Mouse (Mus musculus): Measurements from ENCODE around the gene Fcgr3. TPM values are rescaled to one million over a fixed set of nuclear protein-coding genes. Genes with fewer than 3 reads are reported as not detected.

The Fcgr3 gene
- total RNA-seq, 2 experiments from 2014 or later: 3.7 to 4.6 TPM

GRCm38 (mm10) chr1:171049263-171049662, 15.5 kb downstream of the Fcgr3 start:
- DNase-seq: no peak

GRCm38 (mm10) chr1:171046501-171046900, 18.2 kb downstream of the Fcgr3 start:
- DNase-seq: no peak

- no peak for DNase-seq
Measured at GRCm38 (mm10) chr1:171045079-171045465, 19.7 kb downstream of the Fcgr3 start.

- DNase-seq: peak; percentile 83
Measured at GRCm38 (mm10) chr1:171044365-171045078, 20.2 kb downstream of the Fcgr3 start.

GRCm38 (mm10) chr1:171043594-171044153, 21.1 kb downstream of the Fcgr3 start:
- DNase-seq: no peak

GRCm38 (mm10) chr1:171039880-171040279, 24.9 kb downstream of the Fcgr3 start:
- DNase-seq: no peak

GRCm38 (mm10) chr1:171039135-171039534, 25.6 kb downstream of the Fcgr3 start:
- no peak for DNase-seq

GRCm38 (mm10) chr1:171037861-171038721, 26.6 kb downstream of the Fcgr3 start:
- peak; percentile 68 for DNase-seq

GRCm38 (mm10) chr1:171036550-171037324, 28.0 kb downstream of the Fcgr3 start:
- DNase-seq: peak; percentile 30

GRCm38 (mm10) chr1:171035611-171036010, 29.1 kb downstream of the Fcgr3 start:
- DNase-seq: no peak

GRCm38 (mm10) chr1:171034201-171034600, 30.5 kb downstream of the Fcgr3 start:
- no peak for DNase-seq

GRCm38 (mm10) chr1:171033756-171034155, 31.0 kb downstream of the Fcgr3 start:
- peak; percentile 70 for DNase-seq

- DNase-seq: no peak
Measured at GRCm38 (mm10) chr1:171033196-171033595, 31.5 kb downstream of the Fcgr3 start.

GRCm38 (mm10) chr1:171032691-171033090, 32.0 kb downstream of the Fcgr3 start:
- no peak for DNase-seq

GRCm38 (mm10) chr1:171031752-171032151, 33.0 kb downstream of the Fcgr3 start:
- no peak for DNase-seq

GRCm38 (mm10) chr1:171019311-171019950, 45.3 kb downstream of the Fcgr3 start:
- no peak for DNase-seq

GRCm38 (mm10) chr1:171018737-171019136, 46.0 kb downstream of the Fcgr3 start, which contains the start of gene Fcgr4:
Gene Fcgr4, plus strand, starts transcription at chr1:171018920.
- DNase-seq: no peak

GRCm38 (mm10) chr1:171017468-171018158, 47.1 kb downstream of the Fcgr3 start:
- no peak for DNase-seq

GRCm38 (mm10) chr1:171016676-171017356, 47.9 kb downstream of the Fcgr3 start:
- DNase-seq: no peak

GRCm38 (mm10) chr1:171011733-171012132, 53.0 kb downstream of the Fcgr3 start:
- DNase-seq: no peak

All from gastrocnemius, postnatal 25 days (tissue).